9 mouse cellular contexts compared by ENCODE assay signal in the genomic region with DNA sequence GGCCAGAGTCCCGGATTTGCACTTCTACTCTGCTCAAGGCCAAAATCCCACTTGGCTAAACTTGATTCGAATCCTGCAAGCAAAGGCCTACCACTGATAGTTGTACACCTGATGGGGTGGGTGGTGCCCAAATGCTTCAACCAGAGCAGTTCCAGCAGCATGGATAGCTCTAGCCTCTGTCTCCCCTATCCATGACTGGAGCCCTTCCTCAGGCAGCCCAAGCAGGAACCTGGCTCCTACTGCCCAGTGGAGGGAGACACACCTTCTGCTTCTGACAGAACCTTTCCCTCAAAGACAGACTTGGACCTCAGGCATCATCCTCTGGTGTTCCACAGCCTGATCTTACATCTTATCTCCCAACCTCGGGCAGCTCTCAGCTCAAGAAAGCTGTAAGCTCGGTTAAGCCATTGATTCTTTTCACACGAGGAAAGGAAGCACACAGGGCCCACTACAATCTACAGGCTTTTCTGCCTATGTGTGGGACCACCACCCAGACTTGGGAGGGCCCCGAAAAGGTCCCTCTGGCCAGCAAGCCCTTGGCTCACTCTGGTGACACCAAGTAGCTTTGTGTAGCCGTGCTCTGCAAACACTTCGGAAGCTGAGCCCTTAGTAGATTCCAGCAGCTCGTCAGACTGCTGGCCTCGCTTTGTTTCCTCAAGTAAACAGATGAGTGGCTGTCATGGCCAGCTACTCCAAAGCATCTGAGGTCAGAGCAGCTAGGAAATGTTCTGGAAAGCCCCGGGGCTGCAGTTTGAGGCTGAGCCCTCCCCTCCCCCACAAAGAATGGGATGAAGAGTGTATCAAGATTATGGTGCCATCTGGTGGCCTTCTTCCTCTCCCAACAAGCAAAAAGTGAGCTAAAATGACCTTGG. TPM values are rescaled to one million over a fixed set of nuclear protein-coding genes. Genes with fewer than 3 reads are reported as not detected.
DNase-seq lines count a peak whose midpoint lies in the region; ATAC-seq lines count a peak whose summit lies in the region.
"Had no signal": no experiment of that assay in that cellular context is flagged by ENCODE, and none has a peak within 500 bp of the region (broad histone marks: within the 10 kb centered on the region; RNA-seq: fewer than 3 reads in every experiment).

No protein-coding gene starts in this region.

- no peaks in the 10 kb centered on the region for H3K27me3 ChIP-seq in hindbrain, embryonic 14.5 days (ENCODE audit: control insufficient read depth, insufficient read depth, low read length)

- no peaks in the 10 kb centered on the region for H3K9me3 ChIP-seq in hindbrain, embryonic 14.5 days (ENCODE audit: control insufficient read depth, low read length)

- H3K36me3 ChIP-seq in hindbrain, embryonic 14.5 days (replicated peaks; ENCODE audit: control insufficient read depth, insufficient read depth) = no peaks in the 10 kb centered on the region

- no peak overlapping the region for H3K9ac ChIP-seq in hindbrain, embryonic 14.5 days

- DNase-seq in ZHBTc4 (ENCODE audit: low read depth, low spot score) = peak; percentile 71
- peak; percentile 79 to 88 for DNase-seq in cerebellum, postnatal 36 days
- DNase-seq in gastrocnemius, adult 18-20 months (ENCODE audit: low spot score) = peak; percentile 79
- DNase-seq in hindbrain, embryonic 14.5 days (ENCODE audit: low spot score) = peak; percentile 91
- DNase-seq in layer of hippocampus, postnatal 10 days (ENCODE audit: low spot score in 2 of 2) = peak; percentile 70 to 85
- peak; percentile 78 for DNase-seq in lung, postnatal 25 days (ENCODE audit: low spot score)
- peak; percentile 74 for DNase-seq in right cerebral cortex, adult 18-20 months

- ATAC-seq in hindbrain, embryonic 14.5 days (ENCODE audit: low FRiP score) = peak; percentile 74
- ATAC-seq in activated CD4-positive, CD25-positive, alpha-beta regulatory T cell, adult 4 months = no peak

- peaks cover 5% of the 10 kb centered on the region; the same call in 1 of the 2 replicates for H3K4me1 ChIP-seq in hindbrain, embryonic 14.5 days (replicated peaks; ENCODE audit: control insufficient read depth, insufficient read depth, low read length)

- peak overlapping the region; percentile 9; the same call in 1 of the 2 replicates for H3K27ac ChIP-seq in hindbrain, embryonic 14.5 days

- whole genome bisulfite sequencing in hindbrain, embryonic 14.5 days = 47% methylated on average over 11 of the region's 11 CpGs

- H3K4me2 ChIP-seq in hindbrain, embryonic 14.5 days (replicated peaks) = 0 out of 2 replicates have a peak overlapping the region, but pooled peaks have one; percentile 2

- H3K4me3 ChIP-seq in hindbrain, embryonic 14.5 days (replicated peaks; ENCODE audit: low read length) = no peak overlapping the region

RNA-seq across cellular contexts. Expression of gene Abcc12, which starts 44.5 kb away (rescaled TPM):
- not detected for total RNA-seq in gastrocnemius, adult 18-20 months (2021)
- 0.21 and 0.23 TPM in 2 replicates for polyA plus RNA-seq in hindbrain, embryonic 14.5 days (2014; fragmentation: Nextera tagmentation; extraction: Ambion mirVana)
- total RNA-seq in layer of hippocampus, postnatal 10 days (2021) = under 1 TPM; 0.67 to 0.80 TPM
- not detected for polyA plus RNA-seq in activated CD4-positive, CD25-positive, alpha-beta regulatory T cell, adult 4 months (2017; shearing (Covaris generic))
- polyA plus RNA-seq: liver, embryonic 16.5 days had no signal
